ENCODE assay signal across 9 mouse cellular contexts in the genomic region with DNA sequence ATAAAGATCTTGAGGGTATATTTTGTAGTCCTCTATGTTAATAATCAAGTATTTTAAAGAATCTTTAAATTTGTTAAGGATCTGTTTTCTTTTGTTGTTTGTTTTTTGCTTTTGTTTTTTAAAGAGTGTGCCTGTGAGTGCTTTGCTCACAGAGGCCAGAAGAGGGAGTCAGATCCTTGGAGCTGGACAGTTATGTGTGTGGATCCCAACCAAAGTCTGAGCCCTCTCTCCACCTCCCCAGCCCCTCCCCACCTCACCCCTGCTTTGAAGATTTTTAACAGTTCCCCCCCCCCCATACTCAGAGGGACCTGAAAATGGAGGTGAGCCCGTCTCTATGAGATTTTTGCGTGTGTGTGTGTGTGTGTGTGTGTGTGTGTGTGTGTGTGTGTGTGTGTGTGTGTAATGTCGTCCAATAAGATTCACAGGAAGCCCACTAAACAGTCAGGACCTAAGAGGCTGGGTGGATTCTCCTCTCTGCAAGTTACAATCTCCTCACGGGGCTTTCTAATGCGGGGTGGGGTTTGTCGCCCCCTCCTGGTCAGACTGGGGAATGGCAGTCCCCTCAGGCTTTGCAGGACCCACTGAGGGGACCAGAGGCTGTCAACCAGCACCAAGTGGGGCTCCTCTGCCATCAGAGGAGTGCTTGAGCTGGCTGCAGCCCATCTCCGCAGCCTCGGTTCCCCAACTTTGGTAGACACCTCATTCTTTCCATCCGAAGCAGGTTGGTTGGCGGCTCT. TPM values are rescaled to one million over a fixed set of nuclear protein-coding genes. Genes with fewer than 3 reads are reported as not detected.
DNase-seq lines count a peak whose midpoint lies in the region; ATAC-seq and TF ChIP-seq lines count a peak whose summit lies in the region.
"Had no signal": no experiment of that assay in that cellular context is flagged by ENCODE, and none has a peak within 500 bp of the region (broad histone marks: within the 10 kb centered on the region; RNA-seq: fewer than 3 reads in every experiment).

No protein-coding gene starts in this region.

- H3K27me3 ChIP-seq in forebrain, embryonic 11.5 days (ENCODE audit: control insufficient read depth, insufficient read depth, low read length) = no peaks in the 10 kb centered on the region
- no peaks in the 10 kb centered on the region for H3K27me3 ChIP-seq in forebrain, embryonic 12.5 days
- no peaks in the 10 kb centered on the region for H3K27me3 ChIP-seq in stomach, postnatal 0 days (ENCODE audit: control insufficient read depth, insufficient read depth, low read length)

- no peak for TF ChIP-seq EP300 in stomach, postnatal 0 days (optimal IDR thresholded peaks at IDR 0.05)

- no peaks in the 10 kb centered on the region for H3K4me1 ChIP-seq in forebrain, embryonic 11.5 days (replicated peaks; ENCODE audit: control insufficient read depth, insufficient read depth, low read length)
- peaks cover 7% of the 10 kb centered on the region; the same call in 1 of the 2 replicates for H3K4me1 ChIP-seq in forebrain, embryonic 12.5 days
- H3K4me1 ChIP-seq in stomach, postnatal 0 days (replicated peaks; ENCODE audit: control insufficient read depth, insufficient read depth) = peaks cover 3% of the 10 kb centered on the region; the same call in 1 of the 2 replicates

- TF ChIP-seq CTCF in layer of hippocampus, adult 2 months (conservative IDR thresholded peaks at IDR 0.05) = peak; percentile 84
- TF ChIP-seq CTCF in stomach, postnatal 0 days (IDR thresholded peaks at IDR 0.05; ENCODE audit: low read depth) = peak; percentile 88

- H3K27ac ChIP-seq in forebrain, embryonic 11.5 days (ENCODE audit: low read depth, low read length) = no peak overlapping the region
- no peak overlapping the region for H3K27ac ChIP-seq in forebrain, embryonic 12.5 days
- no peak overlapping the region; the same call in 1 of the 2 replicates for H3K27ac ChIP-seq in layer of hippocampus, adult 2 months
- H3K27ac ChIP-seq in stomach, postnatal 0 days (replicated peaks) = peak overlapping the region; percentile 67

- no peak overlapping the region for H3K4me2 ChIP-seq in forebrain, embryonic 11.5 days (ENCODE audit: low read depth, low read length, severe bottlenecking)
- H3K4me2 ChIP-seq in forebrain, embryonic 12.5 days = no peak overlapping the region
- H3K4me2 ChIP-seq in stomach, postnatal 0 days (replicated peaks; ENCODE audit: low read depth) = no peak overlapping the region

- DNase-seq in forebrain, embryonic 11.5 days (ENCODE audit: low spot score) = peak; percentile 82
- peak; percentile 59 for DNase-seq in MN1 (ENCODE audit: low spot score)
- peak; percentile 57 to 64 for DNase-seq in cerebellum, postnatal 14 days
- DNase-seq in layer of hippocampus, adult 2 months (ENCODE audit: low spot score in 2 of 2) = peak in 1 of 2 experiments; percentile 57
- peak; percentile 67 to 79 for DNase-seq in lung, postnatal 4 days
- DNase-seq in stomach, postnatal 0 days (ENCODE audit: low spot score) = peak; percentile 72

- no peak overlapping the region for H3K9ac ChIP-seq in forebrain, embryonic 11.5 days (ENCODE audit: low read length)
- H3K9ac ChIP-seq in forebrain, embryonic 12.5 days = no peak overlapping the region
- no peak overlapping the region for H3K9ac ChIP-seq in stomach, postnatal 0 days (ENCODE audit: low read length)

- ATAC-seq in forebrain, embryonic 11.5 days (replicated peaks; ENCODE audit: low FRiP score) = no peak
- no peak for ATAC-seq in forebrain, embryonic 12.5 days (ENCODE audit: low FRiP score)
- ATAC-seq in granulocyte monocyte progenitor cell, adult 5-6 weeks (replicated peaks; ENCODE audit: poor library complexity, severe bottlenecking) = peak; percentile 21; the same call in 1 of the 2 replicates
- ATAC-seq in stomach, postnatal 0 days (ENCODE audit: low FRiP score, low TSS enrichment) = no peak; the same call in 1 of the 2 replicates

- no peaks in the 10 kb centered on the region for H3K9me3 ChIP-seq in forebrain, embryonic 11.5 days (ENCODE audit: control insufficient read depth, low read length)
- H3K9me3 ChIP-seq in forebrain, embryonic 12.5 days = no peaks in the 10 kb centered on the region
- H3K9me3 ChIP-seq in stomach, postnatal 0 days (ENCODE audit: control insufficient read depth, low read length) = no peaks in the 10 kb centered on the region

- H3K36me3 ChIP-seq in forebrain, embryonic 11.5 days (ENCODE audit: control insufficient read depth, insufficient read depth, low read length) = no peaks in the 10 kb centered on the region
- no peaks in the 10 kb centered on the region for H3K36me3 ChIP-seq in forebrain, embryonic 12.5 days (replicated peaks)
- no peaks in the 10 kb centered on the region for H3K36me3 ChIP-seq in stomach, postnatal 0 days (ENCODE audit: control insufficient read depth, insufficient read depth, low read length)

- H3K4me3 ChIP-seq in forebrain, embryonic 11.5 days (ENCODE audit: low read depth, low read length) = no peak overlapping the region
- H3K4me3 ChIP-seq in forebrain, embryonic 12.5 days (replicated peaks) = no peak overlapping the region
- no peak overlapping the region for H3K4me3 ChIP-seq in layer of hippocampus, adult 2 months
- H3K4me3 ChIP-seq in stomach, postnatal 0 days (ENCODE audit: low read depth, low read length) = no peak overlapping the region

- 37% methylated on average over 10 of the region's 10 CpGs for WGBS in forebrain, embryonic 11.5 days
- WGBS in forebrain, embryonic 12.5 days = 25% methylated on average over 9 of the region's 10 CpGs
- WGBS in stomach, postnatal 0 days = 34% methylated on average over 10 of the region's 10 CpGs

RNA-seq across cellular contexts. Expression of gene Pigt, which starts 20.3 kb away (rescaled TPM):
- polyA plus RNA-seq in forebrain, embryonic 11.5 days (2014; fragmentation: Nextera tagmentation; extraction: Ambion mirVana) = 51.3 and 60.3 TPM in 2 replicates
- 43.3 and 45.2 TPM in 2 replicates for polyA plus RNA-seq in forebrain, embryonic 12.5 days (2016; fragmentation: Nextera tagmentation; extraction: Ambion mirVana)
- total RNA-seq in granulocyte monocyte progenitor cell, adult 5-6 weeks (2014; fragmentation: Nextera tagmentation) = 97.1 and 103 TPM in 2 replicates
- total RNA-seq in granulocyte monocyte progenitor cell, adult 5-6 weeks (2017) = 27.2 and 27.5 TPM in 2 replicates
- total RNA-seq in layer of hippocampus, adult 2 months (2021) = 10 to 100 TPM; 79.3 to 84.1 TPM
- 53.6 and 54.7 TPM in 2 replicates for polyA plus RNA-seq in stomach, postnatal 0 days (2015; fragmentation: Nextera tagmentation; extraction: Ambion mirVana)

RNA-seq across cellular contexts. Expression of gene Dbndd2, which starts 31.7 kb away (rescaled TPM):
- 3.4 and 3.6 TPM in 2 replicates for polyA plus RNA-seq in forebrain, embryonic 11.5 days (2014; fragmentation: Nextera tagmentation; extraction: Ambion mirVana)
- polyA plus RNA-seq in forebrain, embryonic 12.5 days (2016; fragmentation: Nextera tagmentation; extraction: Ambion mirVana) = 4.6 and 4.7 TPM in 2 replicates
- total RNA-seq in granulocyte monocyte progenitor cell, adult 5-6 weeks (2014; fragmentation: Nextera tagmentation) = 5.6 TPM in 1 of 2 replicates, not detected in the other
- 0.46 and 0.95 TPM in 2 replicates for total RNA-seq in granulocyte monocyte progenitor cell, adult 5-6 weeks (2017)
- total RNA-seq in layer of hippocampus, adult 2 months (2021) = 100 to 1,000 TPM; 111 to 112 TPM
- polyA plus RNA-seq in stomach, postnatal 0 days (2015; fragmentation: Nextera tagmentation; extraction: Ambion mirVana) = 27.3 and 27.8 TPM in 2 replicates

RNA-seq across cellular contexts. Expression of gene Trp53tg5, which starts 44.1 kb away (rescaled TPM):
- not detected in 2 replicates for polyA plus RNA-seq in forebrain, embryonic 11.5 days (2014; fragmentation: Nextera tagmentation; extraction: Ambion mirVana)
- polyA plus RNA-seq in forebrain, embryonic 12.5 days (2016; fragmentation: Nextera tagmentation; extraction: Ambion mirVana) = not detected in 2 replicates
- not detected in 2 replicates for total RNA-seq in granulocyte monocyte progenitor cell, adult 5-6 weeks (2014; fragmentation: Nextera tagmentation)
- not detected in 2 replicates for total RNA-seq in granulocyte monocyte progenitor cell, adult 5-6 weeks (2017)
- total RNA-seq in layer of hippocampus, adult 2 months (2021) = not detected
- not detected in 2 replicates for polyA plus RNA-seq in stomach, postnatal 0 days (2015; fragmentation: Nextera tagmentation; extraction: Ambion mirVana)
- total RNA-seq: left cerebral cortex, postnatal 36 days had no signal

RNA-seq across cellular contexts. Expression of gene Wfdc2, which starts 44.6 kb away (rescaled TPM):
- 35.1 and 44.4 TPM in 2 replicates for polyA plus RNA-seq in forebrain, embryonic 11.5 days (2014; fragmentation: Nextera tagmentation; extraction: Ambion mirVana)
- 29.9 and 34.5 TPM in 2 replicates for polyA plus RNA-seq in forebrain, embryonic 12.5 days (2016; fragmentation: Nextera tagmentation; extraction: Ambion mirVana)
- not detected in 2 replicates for total RNA-seq in granulocyte monocyte progenitor cell, adult 5-6 weeks (2014; fragmentation: Nextera tagmentation)
- not detected in 2 replicates for total RNA-seq in granulocyte monocyte progenitor cell, adult 5-6 weeks (2017)
- total RNA-seq in layer of hippocampus, adult 2 months (2021) = not detected
- 123 and 147 TPM in 2 replicates for polyA plus RNA-seq in stomach, postnatal 0 days (2015; fragmentation: Nextera tagmentation; extraction: Ambion mirVana)
- total RNA-seq: left cerebral cortex, postnatal 36 days had no signal

RNA-seq across cellular contexts. Expression of gene Spint3, which starts 55.6 kb away (rescaled TPM):
- polyA plus RNA-seq in forebrain, embryonic 11.5 days (2014; fragmentation: Nextera tagmentation; extraction: Ambion mirVana) = not detected in 2 replicates
- not detected in 2 replicates for polyA plus RNA-seq in forebrain, embryonic 12.5 days (2016; fragmentation: Nextera tagmentation; extraction: Ambion mirVana)
- not detected in 2 replicates for total RNA-seq in granulocyte monocyte progenitor cell, adult 5-6 weeks (2014; fragmentation: Nextera tagmentation)
- total RNA-seq in granulocyte monocyte progenitor cell, adult 5-6 weeks (2017) = not detected in 2 replicates
- total RNA-seq in layer of hippocampus, adult 2 months (2021) = not detected
- polyA plus RNA-seq in stomach, postnatal 0 days (2015; fragmentation: Nextera tagmentation; extraction: Ambion mirVana) = not detected in 2 replicates
- total RNA-seq: left cerebral cortex, postnatal 36 days had no signal
